Mouse (Mus musculus): Measurements from ENCODE around the gene D7Ertd443e.

D7Ertd443e gene

DNA sequence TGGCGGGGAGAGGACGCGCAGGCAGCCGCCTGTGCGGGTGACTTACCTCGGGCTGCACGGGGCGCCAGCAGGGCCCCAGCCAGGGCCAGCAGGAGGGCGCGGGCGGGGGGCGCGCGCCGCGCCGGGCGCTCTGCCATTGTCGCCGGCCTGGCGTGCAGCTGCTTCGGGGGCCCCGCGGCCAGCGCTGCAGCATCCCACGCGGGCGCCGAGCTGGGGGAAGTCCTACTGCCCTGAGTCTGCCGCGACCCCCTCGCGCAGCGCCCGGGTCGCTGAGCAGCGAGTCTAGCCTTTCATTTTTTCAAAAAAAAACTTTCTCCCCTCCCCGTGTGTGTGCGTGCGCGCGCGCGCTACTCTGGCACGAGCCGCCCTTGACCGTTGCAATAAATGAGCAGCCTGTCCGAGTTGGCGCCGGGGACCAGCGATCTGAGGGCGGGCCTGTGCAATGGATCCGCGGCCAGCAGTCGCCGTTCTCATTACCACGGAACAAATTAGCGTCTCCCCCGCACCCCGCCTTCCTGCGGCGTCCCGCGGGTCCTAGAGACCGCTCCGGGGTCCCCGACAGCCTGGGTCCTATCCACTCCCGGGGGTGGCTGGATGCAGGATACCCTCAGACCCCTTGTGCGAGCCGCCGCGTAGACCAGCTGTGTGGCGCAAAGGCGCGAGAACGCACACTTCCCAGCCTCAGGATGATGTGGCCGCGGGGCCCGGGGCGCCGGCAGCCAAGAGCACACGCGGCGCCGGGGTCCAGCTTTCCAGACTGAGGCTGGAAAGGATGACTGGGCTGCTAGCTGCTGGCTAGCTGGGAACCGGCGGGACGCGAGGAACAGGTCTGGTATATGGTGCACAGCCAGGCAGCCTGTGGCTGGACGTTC, 160.5 kb downstream of the D7Ertd443e start:
- peak in 1 of 2 experiments; percentile 9 for DNase-seq

DNA sequence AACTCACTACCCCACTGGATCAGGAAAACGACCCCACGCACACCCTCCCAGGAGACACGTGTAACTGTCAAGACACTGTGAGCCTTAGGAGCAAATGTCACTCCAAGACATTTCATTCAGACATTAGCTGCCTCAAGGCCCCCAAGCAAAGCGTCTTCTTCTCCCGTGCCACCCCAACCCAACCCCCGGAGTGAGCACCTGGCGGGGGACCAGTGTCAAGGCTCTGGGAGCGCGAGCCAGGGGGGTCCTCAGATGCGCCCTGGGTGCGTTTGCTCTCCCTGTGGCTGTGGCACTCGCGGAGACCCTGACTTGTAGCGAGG, 161.1 kb downstream of the D7Ertd443e start:
- no peak for DNase-seq

DNA sequence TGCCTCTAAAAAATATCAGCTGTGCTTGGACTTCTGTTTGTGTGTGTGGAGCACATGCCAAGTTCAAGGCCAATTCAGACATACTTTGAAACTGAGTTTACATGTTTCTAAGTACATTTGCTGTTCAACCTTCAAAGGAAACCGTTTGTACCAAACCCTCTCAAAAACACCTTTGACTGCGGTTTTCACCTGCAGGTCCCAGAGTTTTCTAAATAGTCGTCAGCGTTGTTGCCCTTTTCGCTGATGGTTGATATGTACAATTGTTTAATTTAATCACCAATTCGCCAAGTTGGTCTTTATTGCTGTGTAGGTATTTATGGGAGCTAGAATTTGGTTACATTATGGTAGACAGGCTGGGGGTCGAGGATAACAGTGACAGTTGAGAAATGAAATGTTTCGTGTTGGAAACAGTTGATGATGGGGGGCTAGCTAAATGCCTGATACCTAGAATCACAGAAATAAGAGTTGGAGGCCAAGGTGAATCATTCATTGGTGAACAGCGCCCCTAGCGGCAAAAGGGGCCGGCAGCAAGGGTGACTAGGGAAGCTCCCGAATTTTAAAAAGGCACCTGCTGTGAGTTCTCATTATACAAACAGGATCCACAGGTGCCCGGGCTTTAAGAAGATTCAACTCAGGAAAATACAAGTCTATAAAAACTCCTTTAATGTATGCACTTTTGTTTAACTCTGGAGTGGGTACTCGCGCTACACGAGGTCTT, 161.9 kb downstream of the D7Ertd443e start:
- peak in 1 of 2 experiments; percentile 31 for DNase-seq
